Mouse (Mus musculus): ENCODE data around the gene Llgl2.

DNA sequence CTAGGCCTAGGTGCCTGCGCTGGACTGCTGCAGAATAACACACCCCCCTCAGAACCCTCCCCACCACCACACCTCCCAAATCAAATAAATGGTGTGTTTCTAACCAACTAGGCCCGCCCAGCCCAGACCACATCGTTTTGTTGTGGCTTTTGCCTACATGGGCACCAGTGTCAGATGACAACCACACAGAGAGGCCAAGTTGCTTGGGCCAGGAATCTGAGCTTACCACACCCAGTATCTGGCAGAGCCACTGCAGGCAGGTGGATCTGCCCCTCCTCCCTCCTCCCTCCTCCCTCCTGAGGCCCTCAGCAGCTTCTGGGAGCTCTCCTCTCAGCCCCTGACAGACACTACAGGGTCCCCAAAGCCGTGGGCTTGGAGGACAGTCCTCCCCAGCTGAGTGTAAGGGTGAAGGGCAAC is 15.1 kb downstream of the Llgl2 start:
- TF ChIP-seq CTCF (IDR thresholded peaks at IDR 0.05; ENCODE audit: extremely low read depth, insufficient read depth, low read length) (no peak), POLR2A (IDR thresholded peaks at IDR 0.05; ENCODE audit: extremely low read depth, insufficient read depth, low read length) (no peak)

Measured in cortical plate, adult 2 months (tissue).